Mouse (Mus musculus) cerebellum, adult 18-20 months (tissue): Measurements from ENCODE around the gene Phlda3.
A peak's percentile ranks its signal among the peaks of the same experiment; 100 is the strongest.

ENCODE experiments used
- DNase-seq, 2 experiments: peaks; one replicate each; pipeline ENCODE4 v3.0.0; 2021

Gene Phlda3

DNA sequence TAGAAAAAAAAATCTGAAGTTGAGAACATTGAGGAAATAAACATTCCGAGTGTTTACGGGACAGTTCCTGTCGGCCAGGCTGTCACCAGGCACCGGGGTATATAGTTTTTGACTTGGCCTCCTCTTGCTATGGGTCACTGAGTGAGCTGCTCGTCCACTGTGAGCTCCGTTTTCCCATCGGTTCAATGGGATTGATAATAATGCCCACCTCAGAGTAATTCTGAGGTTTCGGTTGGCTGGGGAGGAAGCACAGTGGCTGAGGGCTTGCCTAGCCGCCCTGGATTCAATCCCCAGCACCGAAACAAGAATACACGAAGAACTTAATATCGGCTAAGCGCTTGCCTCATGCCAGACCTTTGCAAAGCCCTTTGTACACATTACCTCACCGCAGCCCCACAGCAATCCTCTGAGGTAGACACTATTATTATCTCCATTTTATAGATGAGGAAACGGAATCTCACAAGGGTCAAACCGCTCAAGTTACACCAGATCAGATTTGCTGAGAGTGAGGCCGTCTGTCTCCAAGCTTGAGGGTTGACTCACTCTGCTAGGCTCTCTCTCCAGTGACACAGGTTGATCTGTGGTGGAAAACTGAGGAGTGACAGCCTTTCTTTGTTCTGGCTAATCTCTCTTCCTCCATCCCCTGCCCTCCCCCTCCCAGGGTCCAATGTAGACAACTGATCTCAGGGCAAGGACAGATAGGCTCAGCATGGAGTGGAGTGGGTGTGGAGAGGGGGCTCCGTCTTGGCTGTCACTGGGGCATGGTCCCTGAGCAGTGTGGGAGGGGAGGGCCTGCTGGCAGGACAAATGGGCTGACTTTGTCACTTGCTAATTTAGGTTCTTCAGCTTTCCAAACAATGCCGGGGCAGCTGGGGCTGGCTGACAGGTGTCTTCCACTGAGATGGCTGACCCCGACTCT lies 28.6 kb downstream of the Phlda3 start:
- DNase-seq, result no peak

DNA sequence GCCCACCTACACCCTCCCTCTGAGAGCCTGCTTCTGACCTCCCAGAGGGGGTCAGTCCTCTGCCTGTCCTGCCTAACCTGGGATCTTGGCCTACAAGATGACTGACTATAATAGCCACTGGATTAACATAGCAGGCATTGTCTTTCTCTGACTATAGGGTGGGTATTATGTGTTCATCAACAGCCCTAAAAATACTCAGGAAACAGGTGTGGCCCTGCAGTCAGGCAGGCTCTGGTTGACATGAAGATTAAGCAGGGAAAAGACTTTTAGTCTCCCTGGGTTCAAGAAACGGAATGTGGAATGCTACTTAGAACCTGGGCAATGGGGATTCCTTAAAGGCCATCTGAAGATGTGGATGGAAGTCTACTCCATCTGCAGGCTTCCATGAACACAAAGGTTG lies 32.6 kb downstream of the Phlda3 start:
- no peak for DNase-seq

DNA sequence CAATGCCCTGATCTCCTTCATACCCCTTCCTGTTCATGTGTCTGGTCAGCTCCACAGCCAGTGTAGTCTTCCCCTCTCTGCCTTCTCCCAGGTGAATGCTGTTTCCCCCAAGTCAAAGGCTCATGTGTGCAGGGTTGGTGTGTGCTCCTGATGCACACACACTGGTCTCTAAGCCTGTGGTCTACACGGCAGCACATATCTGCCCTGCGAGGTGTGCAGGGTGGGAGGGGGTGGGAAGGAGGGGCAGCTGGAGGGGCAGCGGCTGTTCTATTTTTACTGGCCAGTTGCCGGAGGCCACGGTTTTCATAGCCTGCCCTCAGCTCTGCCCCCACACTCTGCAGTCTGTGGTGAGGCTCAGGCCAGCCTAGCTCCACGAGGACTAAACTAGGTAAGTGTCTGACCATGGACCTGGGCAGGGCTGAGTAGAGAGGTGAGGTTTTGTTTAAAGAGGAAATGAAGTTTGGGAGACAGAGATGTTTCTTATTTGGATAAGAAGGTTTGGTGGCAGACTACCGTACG lies 33.2 kb downstream of the Phlda3 start:
- no peak for DNase-seq

DNA sequence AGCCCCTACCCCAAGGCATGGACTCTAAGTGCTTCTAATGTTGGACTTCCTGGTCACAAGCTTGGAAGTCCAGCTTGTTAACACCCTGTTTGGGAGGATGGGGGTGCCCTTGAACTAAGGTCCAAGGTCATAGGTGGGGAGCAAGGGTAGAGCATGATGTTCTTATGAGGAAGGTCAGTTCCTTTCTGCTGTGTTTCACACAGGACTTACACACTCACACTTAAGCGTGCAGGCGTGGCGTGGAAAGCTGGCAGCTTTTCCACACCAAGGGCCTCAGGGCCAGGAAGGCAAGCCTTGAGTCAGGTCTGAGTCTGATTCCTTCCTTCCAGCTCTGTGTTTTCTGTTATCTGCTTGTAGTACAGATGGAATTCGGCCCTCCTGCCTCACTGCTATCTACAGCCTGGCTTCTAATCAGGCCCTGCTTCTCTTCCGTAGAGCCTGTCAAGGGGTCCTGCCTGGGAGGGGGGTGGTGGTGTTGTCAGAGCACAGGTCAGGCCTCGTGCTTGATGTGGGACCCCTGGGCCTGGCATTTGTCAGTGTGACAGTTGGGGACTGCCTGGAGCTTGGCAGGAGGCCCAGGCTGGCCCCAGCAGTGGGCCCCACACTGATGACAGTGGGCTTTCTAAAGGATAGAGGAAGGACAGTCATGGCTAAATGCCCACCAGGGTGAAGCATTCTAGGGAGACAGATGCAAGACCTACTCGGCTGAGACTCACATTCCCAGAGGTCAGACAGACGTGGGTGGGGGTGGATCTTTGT lies 34.5 kb downstream of the Phlda3 start:
- no peak for DNase-seq

DNA sequence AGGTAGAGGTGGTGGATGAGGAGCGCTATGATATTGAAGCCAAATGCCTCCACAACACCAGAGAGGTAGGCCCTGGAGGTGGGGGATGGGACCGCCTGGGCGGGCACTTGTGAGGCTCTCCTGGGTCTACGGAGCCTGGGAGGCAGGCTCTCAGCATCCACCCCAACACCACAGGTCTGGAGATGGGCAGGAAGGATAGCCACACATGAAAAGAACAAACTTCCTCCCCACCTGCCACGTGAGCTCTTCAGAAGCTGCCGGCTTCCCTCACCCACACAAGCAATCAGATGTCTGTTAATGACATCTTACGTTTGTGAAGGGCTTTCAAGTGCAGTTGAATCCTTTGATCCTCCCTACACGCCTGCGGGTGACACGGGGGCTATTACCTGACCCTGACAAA lies 41.6 kb downstream of the Phlda3 start:
- DNase-seq, result no peak

DNA sequence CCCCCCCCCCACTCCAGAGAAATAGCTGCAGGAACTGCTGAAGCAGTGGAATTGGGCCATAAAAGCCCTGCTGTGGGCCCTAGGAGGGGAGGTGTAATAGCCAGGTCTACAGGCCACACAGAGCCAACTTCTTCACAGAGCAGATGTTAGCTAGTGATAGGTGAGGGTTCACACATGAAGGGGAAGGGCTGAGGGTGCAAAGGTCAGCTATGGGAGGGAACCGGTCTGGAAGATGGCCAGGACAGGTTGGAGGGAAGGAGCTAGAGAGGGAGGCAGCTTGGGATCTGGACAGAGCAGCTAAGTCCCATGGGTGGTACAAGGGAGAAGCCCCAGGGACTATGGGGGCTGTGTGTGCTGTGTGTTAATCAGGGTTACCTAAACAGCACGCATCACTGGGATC lies 44.3 kb downstream of the Phlda3 start:
- no peak for DNase-seq

DNA sequence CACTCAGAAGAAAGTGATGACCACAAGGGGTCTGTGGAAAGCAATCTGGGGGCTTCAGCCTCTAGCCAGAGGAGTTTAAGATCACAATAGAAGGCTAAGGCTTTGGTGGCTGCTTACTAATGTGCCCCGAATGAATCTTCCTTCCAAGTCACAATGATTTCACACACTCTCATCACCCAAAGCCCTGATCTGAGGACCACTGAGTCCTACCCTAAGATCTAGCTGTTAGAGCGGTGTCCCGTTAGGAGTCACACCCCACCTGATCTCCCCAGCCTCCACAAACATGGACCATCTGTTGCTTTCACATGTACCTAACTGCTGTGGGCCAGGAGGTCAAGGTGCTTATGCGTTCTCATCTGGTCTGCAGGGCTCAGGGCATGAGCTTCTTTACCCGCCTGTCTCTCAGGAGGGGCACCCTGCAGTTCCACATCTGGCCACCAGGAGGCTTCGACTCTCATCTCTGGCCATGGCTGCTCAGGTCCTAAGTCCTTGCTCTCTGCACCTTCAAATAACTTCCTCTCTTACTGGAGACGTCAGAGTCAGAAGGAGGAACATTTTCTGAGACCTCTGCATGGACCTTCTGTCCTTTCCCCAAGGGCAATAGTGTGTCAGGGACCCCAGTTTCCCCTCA lies 45.2 kb downstream of the Phlda3 start:
- DNase-seq, result peak; percentile 71 to 76

DNA sequence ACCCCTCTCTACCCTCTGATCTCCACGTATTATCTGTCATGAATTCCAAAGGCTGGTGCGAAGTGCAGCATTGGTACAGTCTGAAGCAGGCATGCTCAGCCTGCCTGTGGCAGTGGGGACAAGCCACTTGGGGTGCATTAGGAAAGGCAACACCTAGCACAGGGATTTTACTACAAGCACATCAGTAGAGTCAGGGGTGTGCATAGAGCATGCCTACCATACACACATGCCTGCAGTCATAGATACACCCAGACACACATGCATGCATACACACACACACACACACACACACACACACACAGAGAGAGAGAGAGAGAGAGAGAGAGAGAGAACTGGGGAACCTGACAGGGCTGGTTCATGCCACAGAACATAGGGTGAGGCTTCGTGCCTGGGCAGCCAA lies 46.3 kb downstream of the Phlda3 start:
- DNase-seq, result no peak

DNA sequence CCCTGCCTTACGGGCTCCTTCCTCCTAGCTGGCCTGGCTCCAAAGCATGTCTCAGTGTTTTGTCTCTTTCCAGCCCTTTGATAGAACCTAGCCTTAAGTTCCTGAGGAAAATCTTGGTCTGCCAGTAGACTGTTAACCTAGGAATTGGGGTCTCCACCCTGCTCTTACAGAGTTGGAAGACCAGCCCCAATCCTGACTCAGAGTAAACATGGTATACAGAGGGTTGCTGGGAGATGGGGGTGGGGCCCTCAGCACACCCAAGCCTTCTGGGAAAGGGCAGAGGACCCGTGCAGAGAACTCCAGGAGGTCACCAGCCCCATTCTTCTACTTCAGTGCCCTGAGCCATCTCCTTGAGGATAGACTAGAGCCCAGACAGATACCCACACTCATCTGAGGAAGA lies 46.7 kb downstream of the Phlda3 start:
- no peak for DNase-seq

DNA sequence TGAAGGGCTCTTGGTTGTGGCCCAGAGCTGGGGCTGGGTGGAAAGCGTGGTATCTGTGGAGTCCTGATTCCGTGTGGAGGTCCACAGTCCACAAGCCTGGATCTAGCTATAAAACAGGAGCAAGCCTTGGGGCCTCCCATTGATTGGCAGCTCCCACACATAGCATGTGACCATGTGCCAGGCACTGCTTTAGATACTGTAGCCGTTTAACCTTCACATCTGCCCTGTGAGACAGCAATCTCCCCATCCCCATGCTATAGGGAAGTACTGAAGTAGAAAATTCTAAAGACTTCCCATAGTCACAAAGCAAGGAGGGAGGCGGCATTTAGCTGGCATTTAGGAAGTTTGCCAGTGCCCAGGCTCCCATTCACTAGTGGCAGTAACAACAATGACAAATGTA lies 47.2 kb downstream of the Phlda3 start:
- no peak for DNase-seq

DNA sequence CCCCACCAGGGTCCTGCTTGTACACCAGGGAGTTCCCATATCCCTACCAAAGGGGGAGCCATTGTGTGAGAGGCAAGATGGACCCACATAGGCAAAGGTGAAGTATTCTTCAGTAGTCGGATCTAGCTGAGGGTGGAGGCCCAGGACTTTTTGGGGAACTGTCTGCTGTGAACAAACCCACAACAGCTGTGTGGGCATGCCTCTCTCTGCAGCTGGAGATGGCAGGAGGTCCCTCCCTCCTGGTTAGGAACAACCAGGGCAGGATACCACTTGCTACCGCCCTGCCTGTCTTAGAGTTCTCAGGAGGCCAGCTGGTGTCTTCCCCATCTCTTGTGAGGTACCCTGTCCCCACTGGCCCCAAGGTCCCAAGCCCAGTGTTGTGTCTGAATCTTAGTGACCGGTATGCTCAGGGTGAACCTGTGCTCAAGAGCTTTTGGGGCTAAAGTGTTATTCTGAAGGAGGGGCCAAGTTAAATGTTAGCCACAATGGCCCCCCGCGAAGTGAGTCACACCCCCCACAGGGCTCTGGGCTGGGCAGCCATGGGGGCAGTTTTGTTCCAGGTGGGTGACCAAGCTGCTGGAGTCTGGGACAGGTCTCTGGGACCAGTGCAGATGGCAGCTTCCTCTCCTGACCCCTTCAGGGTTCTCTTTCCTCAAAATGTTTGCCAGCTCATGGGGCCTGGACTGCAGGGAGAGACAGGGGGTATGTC lies 47.9 kb downstream of the Phlda3 start:
- no peak for DNase-seq

DNA sequence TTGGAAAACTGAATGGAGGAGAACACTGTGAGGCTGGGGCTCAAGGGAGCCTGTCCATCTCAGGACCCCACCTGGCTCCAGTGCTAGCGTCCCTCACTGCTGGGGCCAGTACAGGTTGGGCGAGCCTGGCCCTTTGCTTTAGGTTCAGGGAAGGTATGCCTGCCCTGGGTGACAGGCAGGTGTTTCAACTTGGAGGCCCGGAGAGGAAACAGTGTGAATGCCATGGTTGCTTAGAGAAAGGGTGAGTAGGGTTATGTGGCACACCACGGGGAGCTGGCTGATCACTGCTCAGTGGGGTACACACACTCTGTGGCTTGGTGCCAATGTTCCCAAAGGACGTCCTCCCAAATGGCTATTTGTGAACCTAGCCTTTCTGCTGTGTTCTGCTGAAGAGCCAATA lies 48.6 kb downstream of the Phlda3 start:
- DNase-seq, result no peak

DNA sequence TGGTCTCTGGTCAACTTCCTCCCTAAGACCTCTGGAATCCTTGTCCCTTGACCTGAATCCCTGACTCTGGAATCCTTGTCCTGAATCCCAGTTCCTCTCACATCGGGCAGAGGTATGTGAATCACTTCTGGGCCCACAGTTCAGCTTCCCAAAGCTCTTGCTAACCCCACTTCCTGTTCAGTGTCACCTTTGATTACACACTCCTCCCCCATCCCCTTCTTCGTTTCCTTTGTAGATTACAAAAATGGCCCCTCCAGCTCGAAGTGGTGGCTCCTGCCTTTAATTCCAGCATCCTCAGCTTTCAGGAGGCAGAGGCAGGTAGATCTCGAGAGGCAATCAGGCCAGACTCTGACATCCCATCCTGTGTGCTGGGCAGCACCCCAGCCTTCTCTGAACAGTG lies 51.7 kb downstream of the Phlda3 start:
- DNase-seq, result no peak

DNA sequence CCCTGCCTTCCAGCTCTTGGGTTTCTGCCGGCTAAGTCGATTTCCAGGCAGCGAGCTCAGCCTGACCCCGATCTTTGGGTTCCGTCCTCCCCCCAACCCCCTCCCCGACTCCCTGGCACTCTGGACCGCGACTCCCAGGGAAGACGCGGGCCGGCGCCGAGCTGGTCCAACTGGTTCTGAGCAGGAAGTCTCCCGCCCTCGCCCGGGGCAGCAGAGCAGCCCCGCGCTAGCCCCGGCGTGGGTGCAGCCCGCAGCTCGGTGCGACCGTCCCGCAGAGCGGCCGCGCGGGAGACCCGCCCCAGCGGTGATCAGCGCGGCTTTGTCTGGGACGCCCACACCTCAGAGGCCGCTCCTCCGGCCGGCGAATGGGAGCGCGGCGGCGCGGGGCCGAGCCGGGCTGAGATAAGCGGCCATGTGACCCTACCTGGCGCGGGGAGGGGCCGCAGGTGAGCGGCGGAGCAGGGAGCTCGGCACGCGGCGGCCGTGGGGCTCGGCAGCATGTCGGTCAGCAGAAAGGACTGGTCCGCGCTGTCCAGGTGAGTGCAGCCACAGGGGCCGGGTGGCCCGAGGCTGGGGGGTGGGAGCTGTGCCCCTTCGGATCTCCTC lies 52.7 kb downstream of the Phlda3 start, which contains the start of gene Lad1:
TSS of gene Lad1 (plus strand) at position 118 of the 606 bp plus-strand sequence.
- DNase-seq, result peak in 1 of 2 experiments; percentile 19
